In genomic region chr3:100366447-100366846, GRCm38 (mm10) we compare ENCODE assay signal across 20 mouse cellular contexts.
DNase-seq lines count a peak whose midpoint lies in the region; ATAC-seq and TF ChIP-seq lines count a peak whose summit lies in the region.
"Had no signal": no experiment of that assay in that cellular context is flagged by ENCODE, and none has a peak within 500 bp of the region (broad histone marks: within the 10 kb centered on the region; RNA-seq: fewer than 3 reads in every experiment).

No protein-coding gene starts in this region.

- H3K27ac ChIP-seq in limb, embryonic 11.5 days (replicated peaks; ENCODE audit: low read depth, low read length), result no peak overlapping the region
- H3K27ac ChIP-seq in limb, embryonic 10.5 days, result no peak overlapping the region
- peak overlapping the region; percentile 32; the same call in 1 of the 2 replicates for H3K27ac ChIP-seq in kidney, postnatal 0 days
- H3K27ac ChIP-seq in forebrain, embryonic 14.5 days (ENCODE audit: low read depth, low read length), result no peak overlapping the region
- no peak overlapping the region for H3K27ac ChIP-seq in midbrain, embryonic 15.5 days
- H3K27ac ChIP-seq: embryonic facial prominence, embryonic 13.5 days; forebrain, embryonic 12.5 days; heart, adult 2 months; heart, embryonic 15.5 days had no signal

- H3K4me3 ChIP-seq in limb, embryonic 11.5 days (ENCODE audit: low read depth, low read length), result no peak overlapping the region
- H3K4me3 ChIP-seq in limb, embryonic 10.5 days, result no peak overlapping the region
- no peak overlapping the region for H3K4me3 ChIP-seq in kidney, postnatal 0 days (replicated peaks; ENCODE audit: low read depth, low read length)
- H3K4me3 ChIP-seq in forebrain, embryonic 14.5 days (ENCODE audit: low read depth, low read length), result no peak overlapping the region
- no peak overlapping the region for H3K4me3 ChIP-seq in midbrain, embryonic 15.5 days
- H3K4me3 ChIP-seq: embryonic facial prominence, embryonic 13.5 days; forebrain, embryonic 12.5 days; heart, adult 2 months; heart, embryonic 15.5 days had no signal

- H3K4me1 ChIP-seq in limb, embryonic 11.5 days (ENCODE audit: control insufficient read depth, insufficient read depth, low read length), result no peaks in the 10 kb centered on the region
- H3K4me1 ChIP-seq in limb, embryonic 10.5 days, result peaks cover 9% of the 10 kb centered on the region; the same call in 1 of the 2 replicates
- peaks cover 15% of the 10 kb centered on the region; the same call in 1 of the 2 replicates for H3K4me1 ChIP-seq in kidney, postnatal 0 days (replicated peaks; ENCODE audit: insufficient read depth, low read length)
- no peaks in the 10 kb centered on the region for H3K4me1 ChIP-seq in forebrain, embryonic 14.5 days (ENCODE audit: control insufficient read depth, insufficient read depth, low read length)
- no peaks in the 10 kb centered on the region for H3K4me1 ChIP-seq in midbrain, embryonic 15.5 days
- H3K4me1 ChIP-seq: embryonic facial prominence, embryonic 13.5 days; forebrain, embryonic 12.5 days; heart, embryonic 15.5 days had no signal

- no peaks in the 10 kb centered on the region for H3K27me3 ChIP-seq in limb, embryonic 11.5 days (ENCODE audit: control insufficient read depth, insufficient read depth, low read length)
- no peaks in the 10 kb centered on the region for H3K27me3 ChIP-seq in limb, embryonic 10.5 days (ENCODE audit: low read depth, poor library complexity, severe bottlenecking)
- H3K27me3 ChIP-seq in kidney, postnatal 0 days (ENCODE audit: insufficient read depth, low read length), result no peaks in the 10 kb centered on the region
- no peaks in the 10 kb centered on the region for H3K27me3 ChIP-seq in forebrain, embryonic 14.5 days (replicated peaks; ENCODE audit: control insufficient read depth, insufficient read depth, low read length)
- no peaks in the 10 kb centered on the region for H3K27me3 ChIP-seq in midbrain, embryonic 15.5 days (replicated peaks)
- H3K27me3 ChIP-seq: embryonic facial prominence, embryonic 13.5 days; forebrain, embryonic 12.5 days; heart, embryonic 15.5 days had no signal

- no peak for TF ChIP-seq CTCF in kidney, postnatal 0 days (IDR thresholded peaks at IDR 0.05; ENCODE audit: low read depth)

- H3K36me3 ChIP-seq in limb, embryonic 11.5 days (ENCODE audit: control insufficient read depth, insufficient read depth, low read length), result no peaks in the 10 kb centered on the region
- H3K36me3 ChIP-seq in limb, embryonic 10.5 days, result no peaks in the 10 kb centered on the region
- H3K36me3 ChIP-seq in kidney, postnatal 0 days (ENCODE audit: insufficient read depth, low read length), result no peaks in the 10 kb centered on the region
- H3K36me3 ChIP-seq in forebrain, embryonic 14.5 days (ENCODE audit: control insufficient read depth, insufficient read depth, low read length), result no peaks in the 10 kb centered on the region
- no peaks in the 10 kb centered on the region for H3K36me3 ChIP-seq in midbrain, embryonic 15.5 days (replicated peaks)
- H3K36me3 ChIP-seq: embryonic facial prominence, embryonic 13.5 days; forebrain, embryonic 12.5 days; heart, embryonic 15.5 days had no signal

- no peak overlapping the region for H3K9ac ChIP-seq in limb, embryonic 11.5 days (ENCODE audit: low read length)
- H3K9ac ChIP-seq in kidney, postnatal 0 days (ENCODE audit: low read depth, low read length), result no peak overlapping the region
- no peak overlapping the region for H3K9ac ChIP-seq in forebrain, embryonic 14.5 days (ENCODE audit: low read length)
- H3K9ac ChIP-seq in midbrain, embryonic 15.5 days, result no peak overlapping the region
- H3K9ac ChIP-seq: embryonic facial prominence, embryonic 13.5 days; forebrain, embryonic 12.5 days; forebrain, postnatal 0 days; heart, embryonic 15.5 days had no signal

- DNase-seq in limb, embryonic 11.5 days (ENCODE audit: low spot score), result peak; percentile 17
- no peak for DNase-seq in limb, embryonic 10.5 days (ENCODE audit: low spot score)
- DNase-seq in kidney, adult 8-10 months, result peak; percentile 19 to 43
- peak; percentile 30 for DNase-seq in kidney, postnatal 0 days (ENCODE audit: low spot score)
- DNase-seq in forebrain, embryonic 14.5 days (ENCODE audit: low spot score), result no peak
- no peak for DNase-seq in heart, postnatal 36 days
- DNase-seq: adrenal gland, adult 2 months; adrenal gland, postnatal 25 days; cerebellum, adult 18-20 months; cerebellum, adult 9-11 months; cerebellum, postnatal 36 days; forebrain, postnatal 0 days; gastrocnemius, postnatal 14 days; heart, adult 2 months; heart, postnatal 14 days had no signal

- WGBS in limb, embryonic 11.5 days, result 95% methylated on average over 3 of the region's 3 CpGs
- 84% methylated on average over 3 of the region's 3 CpGs for WGBS in limb, embryonic 10.5 days
- WGBS in kidney, postnatal 0 days, result 65% methylated on average over 3 of the region's 3 CpGs
- WGBS in forebrain, embryonic 14.5 days, result 89% methylated on average over 3 of the region's 3 CpGs
- 89% methylated on average over 3 of the region's 3 CpGs for WGBS in midbrain, embryonic 15.5 days

- no peaks in the 10 kb centered on the region for H3K9me3 ChIP-seq in limb, embryonic 11.5 days (ENCODE audit: control insufficient read depth, low read length)
- H3K9me3 ChIP-seq in limb, embryonic 10.5 days (replicated peaks), result no peaks in the 10 kb centered on the region
- no peaks in the 10 kb centered on the region for H3K9me3 ChIP-seq in kidney, postnatal 0 days (replicated peaks; ENCODE audit: low read length)
- no peaks in the 10 kb centered on the region for H3K9me3 ChIP-seq in forebrain, embryonic 14.5 days (replicated peaks; ENCODE audit: control insufficient read depth, low read length)
- no peaks in the 10 kb centered on the region for H3K9me3 ChIP-seq in midbrain, embryonic 15.5 days
- H3K9me3 ChIP-seq: embryonic facial prominence, embryonic 13.5 days; forebrain, embryonic 12.5 days; heart, embryonic 15.5 days had no signal

- no peak for ATAC-seq in limb, embryonic 11.5 days (ENCODE audit: insufficient number of reproducible peaks, low FRiP score, low TSS enrichment, low read depth)
- ATAC-seq in kidney, postnatal 0 days (replicated peaks; ENCODE audit: low FRiP score, low read depth), result 0 out of 2 replicates have a peak, but pooled peaks have one; percentile 46
- ATAC-seq in forebrain, embryonic 14.5 days, result no peak
- no peak for ATAC-seq in midbrain, embryonic 15.5 days (replicated peaks)
- ATAC-seq: forebrain, postnatal 0 days had no signal

- intact Hi-C loops in heart, postnatal 36 days (cut with DNase I), result no loop called here

- no peak overlapping the region for H3K4me2 ChIP-seq in limb, embryonic 11.5 days (ENCODE audit: low read depth, severe bottlenecking)
- H3K4me2 ChIP-seq in kidney, postnatal 0 days (ENCODE audit: low read length), result no peak overlapping the region
- no peak overlapping the region for H3K4me2 ChIP-seq in forebrain, embryonic 14.5 days (ENCODE audit: low read length)
- H3K4me2 ChIP-seq in midbrain, embryonic 15.5 days, result no peak overlapping the region
- H3K4me2 ChIP-seq: embryonic facial prominence, embryonic 13.5 days; forebrain, embryonic 12.5 days; heart, embryonic 11.5 days; heart, embryonic 15.5 days had no signal

Comparison
In these comparisons a context has a peak if more than half of its experiments do, and no peak if none do; other contexts are left out.
1. DNase-seq: peak in limb, embryonic 11.5 days (single experiment), kidney, adult 8-10 months (2 of 2) and kidney, postnatal 0 days (single experiment); none in limb, embryonic 10.5 days (single experiment), forebrain, embryonic 14.5 days (single experiment) and heart, postnatal 36 days (0 of 2).